Mouse (Mus musculus) left cerebral cortex, adult 8-10 months (tissue): Measurements from ENCODE around the gene Zbtb7b. TPM values are rescaled to one million over a fixed set of nuclear protein-coding genes. Genes with fewer than 3 reads are reported as not detected.
A peak's percentile ranks its signal among the peaks of the same experiment; 100 is the strongest.
"Not testable (repeated sequence)": the region's sequence is repeated elsewhere in the genome, so short reads cannot be mapped to it uniquely, and the experiment has no call there.

Source experiments
- DNase-seq, 2 experiments: peaks; one replicate each; pipeline ENCODE4 v3.0.0; 2022; ENCODE audit warnings: low spot score in 2 of 2
- total RNA-seq, 4 experiments: library from RNA; stranded (reverse); gene quantifications; 2 replicates each; pipeline ENCODE4 v1.2.4; 2022

Zbtb7b gene
- total RNA-seq = 10 to 100 TPM; 11.3 to 20.3 (median 15.8) TPM

GRCm38 (mm10) chr3:89394006-89394893 lies at the start of gene Zbtb7b:
Gene Zbtb7b (minus strand): TSS chr3:89394776.
- DNase-seq = no peak

GRCm38 (mm10) chr3:89440691-89441090 lies 46.1 kb upstream of the Zbtb7b start:
- DNase-seq = no peak

GRCm38 (mm10) chr3:89437269-89437668 lies 42.7 kb upstream of the Zbtb7b start:
- DNase-seq = no peak

- DNase-seq = no peak
Measured at GRCm38 (mm10) chr3:89436176-89437113, 41.9 kb upstream of the Zbtb7b start, which contains the start of gene Pbxip1. Gene Pbxip1 (plus strand): TSS chr3:89436706.

- no peak for DNase-seq
Measured at GRCm38 (mm10) chr3:89435041-89435440, 40.5 kb upstream of the Zbtb7b start.

GRCm38 (mm10) chr3:89434532-89434931 lies 40.0 kb upstream of the Zbtb7b start:
- no peak for DNase-seq

GRCm38 (mm10) chr3:89432606-89433005 lies 38.0 kb upstream of the Zbtb7b start:
- no peak for DNase-seq

- DNase-seq = peak; percentile 79 to 97
Measured at GRCm38 (mm10) chr3:89430171-89431159, 35.9 kb upstream of the Zbtb7b start, which contains the start of gene Pygo2. Gene Pygo2 (plus strand): TSS chr3:89430214.

- DNase-seq = not testable (repeated sequence)
Measured at GRCm38 (mm10) chr3:89429021-89429420, 34.4 kb upstream of the Zbtb7b start.

- no peak for DNase-seq
Measured at GRCm38 (mm10) chr3:89425876-89426275, 31.3 kb upstream of the Zbtb7b start.

- DNase-seq = no peak
Measured at GRCm38 (mm10) chr3:89425141-89425525, 30.6 kb upstream of the Zbtb7b start.

- no peak for DNase-seq
Measured at GRCm38 (mm10) chr3:89424416-89425140, 30.0 kb upstream of the Zbtb7b start.

- DNase-seq = no peak
Measured at GRCm38 (mm10) chr3:89422556-89423205, 28.1 kb upstream of the Zbtb7b start.

GRCm38 (mm10) chr3:89421810-89422473 lies 27.4 kb upstream of the Zbtb7b start:
- no peak for DNase-seq

- DNase-seq = peak; percentile 45 to 79
Measured at GRCm38 (mm10) chr3:89421002-89421774, 26.6 kb upstream of the Zbtb7b start.

- DNase-seq = no peak
Measured at GRCm38 (mm10) chr3:89420421-89420820, 25.8 kb upstream of the Zbtb7b start.

GRCm38 (mm10) chr3:89419981-89420380 lies 25.4 kb upstream of the Zbtb7b start:
- no peak for DNase-seq

- no peak for DNase-seq
Measured at GRCm38 (mm10) chr3:89419571-89419970, 25.0 kb upstream of the Zbtb7b start.
